Mouse (Mus musculus): ENCODE measurements at regions not wholly inside any gene's neighbourhood (a gene's known extent, or its start where the extent isn't known, plus 50 kb on each side); places are given as distances from the start of the nearest gene placed in this dataset.

- no peak for TF ChIP-seq POLR2A (IDR thresholded peaks at IDR 0.05; ENCODE audit: insufficient read depth, low read length)
- TF ChIP-seq EP300 (IDR thresholded peaks at IDR 0.05; ENCODE audit: insufficient read depth, low read depth, low read length) = no peak
- no peak for TF ChIP-seq CTCF (IDR thresholded peaks at IDR 0.05; ENCODE audit: low read depth, low read length)
- H3K4me3 ChIP-seq (ENCODE audit: low read depth, low read length) = no peak overlapping the region
- no peaks in the 10 kb centered on the region for H3K4me1 ChIP-seq (ENCODE audit: control insufficient read depth, insufficient read depth, low read length)
- no peak overlapping the region for H3K9ac ChIP-seq (ENCODE audit: low read depth, poor library complexity, severe bottlenecking)
- no peaks in the 10 kb centered on the region for H3K27me3 ChIP-seq (ENCODE audit: control insufficient read depth, insufficient read depth, low read length, poor library complexity, severe bottlenecking)
- no peak overlapping the region for H3K27ac ChIP-seq (ENCODE audit: insufficient read depth, low read length)
- no peaks in the 10 kb centered on the region for H3K36me3 ChIP-seq (ENCODE audit: control insufficient read depth, insufficient read depth, low read length, poor library complexity, severe bottlenecking)
- no peaks in the 10 kb centered on the region for H3K9me3 ChIP-seq (replicated peaks; ENCODE audit: control insufficient read depth, insufficient read depth, low read length, poor library complexity, severe bottlenecking)
These were observed 63.0 kb upstream of the Vwde start for GRCm38 (mm10) chr6:13287812-13288211.

- Histone ChIP-seq H3K9ac (ENCODE audit: low read depth, poor library complexity, severe bottlenecking) (no peak overlapping the region), H3K4me1 (ENCODE audit: control insufficient read depth, insufficient read depth, low read length) (no peaks in the 10 kb centered on the region), H3K36me3 (ENCODE audit: control insufficient read depth, insufficient read depth, low read length, poor library complexity, severe bottlenecking) (no peaks in the 10 kb centered on the region), H3K27ac (ENCODE audit: insufficient read depth, low read length) (no peak overlapping the region), H3K9me3 (replicated peaks; ENCODE audit: control insufficient read depth, insufficient read depth, low read length, poor library complexity, severe bottlenecking) (no peaks in the 10 kb centered on the region), H3K4me3 (ENCODE audit: low read depth, low read length) (no peak overlapping the region), H3K27me3 (ENCODE audit: control insufficient read depth, insufficient read depth, low read length, poor library complexity, severe bottlenecking) (no peaks in the 10 kb centered on the region)
- TF ChIP-seq EP300 (IDR thresholded peaks at IDR 0.05; ENCODE audit: insufficient read depth, low read depth, low read length) = no peak
- no peak for TF ChIP-seq CTCF (IDR thresholded peaks at IDR 0.05; ENCODE audit: low read depth, low read length)
- TF ChIP-seq POLR2A (IDR thresholded peaks at IDR 0.05; ENCODE audit: insufficient read depth, low read length) = no peak
These were observed 61.9 kb upstream of the Vwde start for GRCm38 (mm10) chr6:13286542-13287273.

- Histone ChIP-seq H3K27me3 (ENCODE audit: control insufficient read depth, insufficient read depth, low read length, poor library complexity, severe bottlenecking) (no peaks in the 10 kb centered on the region), H3K36me3 (ENCODE audit: control insufficient read depth, insufficient read depth, low read length, poor library complexity, severe bottlenecking) (no peaks in the 10 kb centered on the region), H3K4me3 (ENCODE audit: low read depth, low read length) (no peak overlapping the region), H3K4me1 (ENCODE audit: control insufficient read depth, insufficient read depth, low read length) (no peaks in the 10 kb centered on the region), H3K9me3 (replicated peaks; ENCODE audit: control insufficient read depth, insufficient read depth, low read length, poor library complexity, severe bottlenecking) (peaks cover 6% of the 10 kb centered on the region; the same call in 1 of the 2 replicates), H3K27ac (ENCODE audit: insufficient read depth, low read length) (no peak overlapping the region), H3K9ac (ENCODE audit: low read depth, poor library complexity, severe bottlenecking) (no peak overlapping the region)
- TF ChIP-seq CTCF (IDR thresholded peaks at IDR 0.05; ENCODE audit: low read depth, low read length) (peak; percentile 6), EP300 (IDR thresholded peaks at IDR 0.05; ENCODE audit: insufficient read depth, low read depth, low read length) (no peak)
These were observed 56.1 kb upstream of the Vwde start for GRCm38 (mm10) chr6:13280835-13281234.

All from ES-Bruce4 (cell line).